ENCODE assay signal across 12 mouse cellular contexts in genomic region chr5:4662198-4662585, GRCm38 (mm10).
DNase-seq lines count a peak whose midpoint lies in the region; ATAC-seq lines count a peak whose summit lies in the region.
"Had no signal": no experiment of that assay in that cellular context is flagged by ENCODE, and none has a peak within 500 bp of the region (broad histone marks: within the 10 kb centered on the region; RNA-seq: fewer than 3 reads in every experiment).

No protein-coding gene starts in this region.

- no peak overlapping the region for H3K9ac ChIP-seq in kidney, embryonic 15.5 days
- no peak overlapping the region for H3K9ac ChIP-seq in midbrain, embryonic 16.5 days (ENCODE audit: low read depth, low read length)
- H3K9ac ChIP-seq in midbrain, embryonic 14.5 days (replicated peaks; ENCODE audit: low read length) = no peak overlapping the region
- H3K9ac ChIP-seq: heart, embryonic 12.5 days; liver, postnatal 0 days had no signal

- peaks cover 3% of the 10 kb centered on the region; the same call in 1 of the 2 replicates for H3K27me3 ChIP-seq in kidney, embryonic 15.5 days
- H3K27me3 ChIP-seq in midbrain, embryonic 16.5 days (ENCODE audit: control insufficient read depth, insufficient read depth, low read depth, low read length) = no peaks in the 10 kb centered on the region
- no peaks in the 10 kb centered on the region for H3K27me3 ChIP-seq in midbrain, embryonic 14.5 days (ENCODE audit: control insufficient read depth, insufficient read depth, low read length)
- H3K27me3 ChIP-seq: heart, embryonic 12.5 days had no signal

- peaks cover 4% of the 10 kb centered on the region; the same call in 1 of the 2 replicates for H3K9me3 ChIP-seq in kidney, embryonic 15.5 days (replicated peaks)
- no peaks in the 10 kb centered on the region for H3K9me3 ChIP-seq in midbrain, embryonic 16.5 days (replicated peaks; ENCODE audit: control insufficient read depth, low read length, poor library complexity, severe bottlenecking)
- H3K9me3 ChIP-seq in midbrain, embryonic 14.5 days (ENCODE audit: control insufficient read depth, low read length) = 0 out of 2 replicates have a peak, but pooled peaks cover under 1% of the 10 kb centered on the region
- H3K9me3 ChIP-seq: heart, embryonic 12.5 days had no signal

- DNase-seq in kidney, adult 18-20 months = no peak
- no peak for DNase-seq in midbrain, embryonic 14.5 days
- peak; percentile 23 for DNase-seq in lung, postnatal 14 days
- no peak for DNase-seq in gastrocnemius, adult 8-10 months (ENCODE audit: low spot score in 2 of 2)
- DNase-seq in adrenal gland, postnatal 14 days = no peak
- DNase-seq: cerebellum, adult 9-11 months; gastrocnemius, postnatal 10 days; liver, postnatal 0 days had no signal

- peak overlapping the region; percentile 49 for H3K4me2 ChIP-seq in kidney, embryonic 15.5 days
- H3K4me2 ChIP-seq in midbrain, embryonic 16.5 days (ENCODE audit: low read length) = 0 out of 2 replicates have a peak overlapping the region, but pooled peaks have one; percentile 8
- H3K4me2 ChIP-seq in midbrain, embryonic 14.5 days (ENCODE audit: low read length) = no peak overlapping the region

- peaks cover 43% of the 10 kb centered on the region for H3K4me1 ChIP-seq in kidney, embryonic 15.5 days
- H3K4me1 ChIP-seq in midbrain, embryonic 16.5 days (ENCODE audit: control insufficient read depth, insufficient read depth, low read length) = peaks cover 23% of the 10 kb centered on the region
- H3K4me1 ChIP-seq in midbrain, embryonic 14.5 days (ENCODE audit: control insufficient read depth, insufficient read depth, low read length) = peaks cover 24% of the 10 kb centered on the region

- H3K36me3 ChIP-seq in kidney, embryonic 15.5 days = no peaks in the 10 kb centered on the region
- no peaks in the 10 kb centered on the region for H3K36me3 ChIP-seq in midbrain, embryonic 16.5 days (ENCODE audit: control insufficient read depth, insufficient read depth, low read length)
- no peaks in the 10 kb centered on the region for H3K36me3 ChIP-seq in midbrain, embryonic 14.5 days (ENCODE audit: control insufficient read depth, insufficient read depth, low read length)
- H3K36me3 ChIP-seq: heart, embryonic 12.5 days; hindbrain, embryonic 10.5 days had no signal

- H3K27ac ChIP-seq in kidney, embryonic 15.5 days = no peak overlapping the region
- no peak overlapping the region for H3K27ac ChIP-seq in midbrain, embryonic 16.5 days (ENCODE audit: low read length)
- no peak overlapping the region for H3K27ac ChIP-seq in midbrain, embryonic 14.5 days (replicated peaks; ENCODE audit: low read depth, low read length)
- H3K27ac ChIP-seq: hindbrain, embryonic 10.5 days had no signal

- 21% methylated on average over 6 of the region's 6 CpGs for WGBS in kidney, embryonic 15.5 days
- WGBS in midbrain, embryonic 16.5 days = 51% methylated on average over 6 of the region's 6 CpGs
- 60% methylated on average over 6 of the region's 6 CpGs for WGBS in midbrain, embryonic 14.5 days

- no peak for ATAC-seq in kidney, embryonic 15.5 days (replicated peaks; ENCODE audit: low FRiP score)
- no peak for ATAC-seq in midbrain, embryonic 16.5 days
- no peak for ATAC-seq in midbrain, embryonic 14.5 days (ENCODE audit: low FRiP score, low TSS enrichment)
- ATAC-seq: liver, postnatal 0 days had no signal

- H3K4me3 ChIP-seq in kidney, embryonic 15.5 days (replicated peaks) = peak overlapping the region; percentile 11; the same call in 1 of the 2 replicates
- no peak overlapping the region for H3K4me3 ChIP-seq in midbrain, embryonic 16.5 days (ENCODE audit: low read depth, low read length)
- no peak overlapping the region for H3K4me3 ChIP-seq in midbrain, embryonic 14.5 days (replicated peaks; ENCODE audit: low read depth, low read length)
- H3K4me3 ChIP-seq: heart, embryonic 12.5 days; hindbrain, embryonic 10.5 days had no signal
